Mouse (Mus musculus) heart, postnatal 4 days (tissue): ENCODE results near the gene AY358078. TPM values are rescaled to one million over a fixed set of nuclear protein-coding genes. Genes with fewer than 3 reads are reported as not detected.

Experiments
- microRNA-seq, 2 experiments: library from miRNA; unstranded; fragments of <30 nt; microRNA quantifications; one replicate each; pipeline ENCODE4 v1.2.0; 2021 to 2022
- total RNA-seq, 2 experiments: library from RNA; stranded (reverse); gene quantifications; 2 replicates each; pipeline ENCODE4 v1.2.3; 2021

AY358078 gene
- total RNA-seq, 2 experiments from 2014 or later, result not detected

Small RNAs within 50 kb of the gene (microRNA-seq; reads per million reads assigned to microRNA genes)
- gene Gm27375, result 0 reads per million in 2 experiments

Other genes starting within 250 kb of the AY358078 start
- gene Gm5622, start 247.3 kb upstream of the AY358078 start, total RNA-seq, result not detected
- gene Gm17175, start 226.0 kb upstream of the AY358078 start, total RNA-seq, result not detected
- gene Gm17174, start 207.9 kb upstream of the AY358078 start, total RNA-seq, result not detected
- gene Gm17078, start 188.7 kb upstream of the AY358078 start, total RNA-seq, result not detected
- not detected for gene Gm4181, start 164.4 kb upstream of the AY358078 start, total RNA-seq
- gene Gm17079, start 104.6 kb upstream of the AY358078 start, total RNA-seq, result not detected
- not detected for gene Gm5800, start 82.9 kb upstream of the AY358078 start, total RNA-seq
- not detected for gene Ang4, start 26.5 kb upstream of the AY358078 start, total RNA-seq
- gene Ear6, start 53.7 kb downstream of the AY358078 start, total RNA-seq, result not detected
- 10 to 100 TPM; 17.9 to 25.7 TPM for gene Mettl17, start 84.8 kb downstream of the AY358078 start, total RNA-seq
- under 1 TPM; 0.29 to 0.48 TPM for gene Slc39a2, start 92.8 kb downstream of the AY358078 start, total RNA-seq
- 100 to 1,000 TPM; 452 to 471 TPM for gene Ndrg2, start 114.1 kb downstream of the AY358078 start, total RNA-seq
- gene Tppp2, start 118.4 kb downstream of the AY358078 start, total RNA-seq, result not detected
- not detected for gene Rnase13, start 122.7 kb downstream of the AY358078 start, total RNA-seq
- 10 to 100 TPM; 64.6 to 65.6 TPM for gene Arhgef40, start 184.7 kb downstream of the AY358078 start, total RNA-seq
- 1 to 10 TPM; 1.4 to 1.8 TPM for gene Tmem253, start 215.6 kb downstream of the AY358078 start, total RNA-seq
- 10 to 100 TPM; 37.5 to 42.0 TPM for gene Zfp219, start 220.7 kb downstream of the AY358078 start, total RNA-seq
- not detected for gene Olfr221, start 242.4 kb downstream of the AY358078 start, total RNA-seq